Mouse (Mus musculus) embryonic facial prominence, embryonic 12.5 days (tissue): Measurements from ENCODE around the gene Fmo1. TPM values are rescaled to one million over a fixed set of nuclear protein-coding genes. Genes with fewer than 3 reads are reported as not detected.
A peak's percentile ranks its signal among the peaks of the same experiment; 100 is the strongest.

Experiments
- ATAC-seq: fragments of 200-750 bp; cut with Nextera tagmentation; 2 replicates; pipeline ENCODE4 v1.8.0; 2017; ENCODE audit not compliant: insufficient number of reproducible peaks, insufficient read depth, low FRiP score, low TSS enrichment
- H3K27ac ChIP-seq: fragments of 300-500 bp; sonication (generic); 2 replicates; pipeline ENCODE4 v1.5.1; 2016; ENCODE audit warnings: mild to moderate bottlenecking
- H3K27me3 ChIP-seq: fragments of 300-500 bp; sonication (generic); 2 replicates; pipeline ENCODE4 v1.6.1; 2016; ENCODE audit warnings: mild to moderate bottlenecking, moderate library complexity
- H3K36me3 ChIP-seq: fragments of 300-500 bp; sonication (generic); 2 replicates; pipeline ENCODE4 v1.6.1; 2016; ENCODE audit warnings: mild to moderate bottlenecking
- H3K4me1 ChIP-seq: fragments of 300-500 bp; sonication (generic); 2 replicates; pipeline ENCODE4 v1.6.1; 2016
- H3K4me2 ChIP-seq: fragments of 300-500 bp; sonication (generic); replicated peaks from 2 replicates; pipeline ENCODE4 v1.6.1; 2016; ENCODE audit warnings: mild to moderate bottlenecking, moderate library complexity
- H3K4me3 ChIP-seq: fragments of 300-500 bp; sonication (generic); 2 replicates; pipeline ENCODE4 v1.5.1; 2016; ENCODE audit warnings: mild to moderate bottlenecking
- H3K9ac ChIP-seq: fragments of 300-500 bp; sonication (generic); 2 replicates; pipeline ENCODE4 v1.6.1; 2016; ENCODE audit warnings: mild to moderate bottlenecking, moderate library complexity
- H3K9me3 ChIP-seq: fragments of 300-500 bp; sonication (generic); 2 replicates; pipeline ENCODE4 v1.6.1; 2016; ENCODE audit warnings: mild to moderate bottlenecking, moderate library complexity
- whole genome bisulfite sequencing: fragments of 180-500 bp; shearing (Covaris S2); methylation state at CpG from one replicate; pipeline ENCODE4 v1.1.7; 2016; 5-methylcytosine and 5-hydroxymethylcytosine counted together
- polyA plus RNA-seq: library from polyadenylated mRNA; unstranded; fragments of >200 nt; fragmentation: Nextera tagmentation; extraction: Ambion mirVana; gene quantifications from 2 replicates; pipeline ENCODE4 v1.2.1, GENCODE M21; 2016

The Fmo1 gene
- polyA plus RNA-seq, 1 experiment from 2014 or later: 14.8 TPM

DNA sequence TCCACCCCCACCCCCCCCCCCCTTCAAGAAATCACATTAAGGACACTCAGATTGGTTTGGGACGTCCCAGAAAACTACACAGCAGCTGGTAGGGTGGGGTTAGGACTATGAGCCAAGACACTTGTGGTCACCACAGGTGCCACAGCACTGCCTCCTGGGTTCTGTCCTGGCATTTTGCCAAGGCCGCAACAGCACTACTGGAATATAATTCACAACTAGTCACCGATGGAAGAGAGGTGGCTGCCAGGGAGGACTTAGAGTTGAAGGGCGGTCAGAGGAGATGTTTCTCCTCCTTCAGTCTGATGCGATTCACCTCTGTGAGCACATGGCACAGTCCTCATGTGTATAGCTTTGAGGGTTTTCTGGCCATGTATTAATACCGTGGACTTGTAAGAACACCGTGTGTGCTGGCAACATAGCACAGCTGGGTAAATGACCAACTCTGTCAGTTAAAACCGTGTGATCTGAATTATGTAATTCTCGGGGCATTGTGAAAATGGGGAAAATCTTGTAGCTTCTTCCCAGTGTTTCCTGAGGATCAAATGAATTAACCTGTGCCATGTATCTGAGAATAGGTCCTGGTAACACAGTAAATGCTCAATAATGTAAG is 6.3 kb downstream of the Fmo1 start:
- Histone ChIP-seq H3K27me3 (no peaks in the 10 kb centered on the region), H3K27ac (0 out of 2 replicates have a peak overlapping the region, but pooled peaks have one; percentile 78), H3K9me3 (no peaks in the 10 kb centered on the region), H3K9ac (no peak overlapping the region), H3K36me3 (no peaks in the 10 kb centered on the region), H3K4me3 (no peak overlapping the region), H3K4me1 (peaks cover 26% of the 10 kb centered on the region), H3K4me2 (no peak overlapping the region)
- WGBS: 74% methylated on average over 9 of the region's 9 CpGs
- peak; percentile 38 for ATAC-seq

- WGBS: 22% methylated on average over 10 of the region's 10 CpGs
- H3K4me2 ChIP-seq: peak overlapping the region; percentile 27; the same call in 1 of the 2 replicates
- peak; percentile 76 for ATAC-seq
- H3K9ac ChIP-seq: no peak overlapping the region
- no peaks in the 10 kb centered on the region for H3K9me3 ChIP-seq
- no peaks in the 10 kb centered on the region for H3K27me3 ChIP-seq
- H3K4me1 ChIP-seq: peaks cover 26% of the 10 kb centered on the region
- no peaks in the 10 kb centered on the region for H3K36me3 ChIP-seq
- no peak overlapping the region for H3K4me3 ChIP-seq
- H3K27ac ChIP-seq: peak overlapping the region; percentile 78
Observed at GRCm38 (mm10) chr1:162859545-162859976, 6.8 kb downstream of the Fmo1 start.

DNA sequence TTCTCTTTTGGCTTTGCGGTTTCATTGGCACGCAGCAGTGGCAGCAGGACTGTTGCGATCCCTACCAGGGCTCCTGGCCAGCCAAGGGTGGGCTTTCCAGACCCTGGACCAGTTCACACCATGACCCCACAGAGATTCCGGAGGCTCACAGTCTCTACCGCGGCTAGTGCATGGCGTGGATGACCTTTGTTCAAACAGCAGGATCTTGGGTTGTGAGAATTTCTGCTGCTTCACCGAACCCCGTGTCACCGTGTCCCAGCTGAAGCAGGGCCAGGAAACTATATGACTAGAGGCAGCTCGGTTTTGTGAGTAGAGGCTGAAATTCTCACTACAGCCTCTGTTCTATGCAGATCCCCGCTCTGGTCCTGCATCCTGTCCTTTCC is 7.7 kb downstream of the Fmo1 start:
- peaks cover 26% of the 10 kb centered on the region for H3K4me1 ChIP-seq
- H3K4me3 ChIP-seq: no peak overlapping the region
- H3K9me3 ChIP-seq: no peaks in the 10 kb centered on the region
- no peak overlapping the region for H3K9ac ChIP-seq
- no peak for ATAC-seq
- H3K27me3 ChIP-seq: no peaks in the 10 kb centered on the region
- H3K27ac ChIP-seq: peak overlapping the region; percentile 78
- WGBS: 55% methylated on average over 12 of the region's 12 CpGs
- no peaks in the 10 kb centered on the region for H3K36me3 ChIP-seq
- peak overlapping the region; percentile 27; the same call in 1 of the 2 replicates for H3K4me2 ChIP-seq

GRCm38 (mm10) chr1:162857766-162858747 is 8.4 kb downstream of the Fmo1 start:
- peak overlapping the region; percentile 27; the same call in 1 of the 2 replicates for H3K4me2 ChIP-seq
- no peak for ATAC-seq
- WGBS: 41% methylated on average over 18 of the region's 18 CpGs
- H3K9me3 ChIP-seq: no peaks in the 10 kb centered on the region
- H3K27ac ChIP-seq: peak overlapping the region; percentile 78; the same call in 1 of the 2 replicates
- no peaks in the 10 kb centered on the region for H3K27me3 ChIP-seq
- no peak overlapping the region for H3K9ac ChIP-seq
- H3K36me3 ChIP-seq: no peaks in the 10 kb centered on the region
- peaks cover 26% of the 10 kb centered on the region for H3K4me1 ChIP-seq
- H3K4me3 ChIP-seq: no peak overlapping the region

DNA sequence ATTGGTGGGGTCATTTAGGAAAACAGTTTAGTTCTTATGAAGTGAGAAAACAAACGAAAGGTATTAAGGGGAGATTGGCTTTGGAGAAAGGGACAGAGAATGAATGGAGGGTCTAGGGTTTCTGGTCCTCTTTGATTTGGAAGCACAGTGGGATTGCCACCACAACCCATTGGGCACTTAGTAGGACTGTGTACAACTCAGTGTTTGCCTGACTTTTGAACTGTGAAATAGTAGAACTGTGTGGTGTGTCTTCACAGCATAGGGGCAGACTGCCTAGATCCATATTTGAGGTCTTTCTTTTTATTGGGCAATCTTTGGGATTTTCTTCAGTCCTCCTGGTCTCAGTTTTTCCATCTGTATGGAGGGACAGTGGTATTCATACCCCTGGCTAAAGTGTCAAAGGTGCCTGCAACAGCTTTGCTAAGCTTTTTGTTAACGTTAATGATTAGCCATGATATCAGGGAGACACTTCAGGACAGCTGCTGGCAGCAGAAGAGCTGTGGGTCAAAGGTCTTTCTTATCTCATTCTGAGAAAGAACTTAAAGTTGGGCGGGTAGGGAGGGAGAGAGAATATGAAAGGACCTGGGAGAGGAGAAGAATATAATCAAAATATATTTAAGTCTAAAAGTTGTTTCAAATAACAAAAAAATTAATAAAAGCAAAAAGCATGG is 12.5 kb downstream of the Fmo1 start:
- ATAC-seq: no peak
- Histone ChIP-seq H3K4me2 (no peak overlapping the region), H3K9ac (no peak overlapping the region), H3K27me3 (no peaks in the 10 kb centered on the region), H3K27ac (no peak overlapping the region), H3K9me3 (no peaks in the 10 kb centered on the region), H3K36me3 (no peaks in the 10 kb centered on the region), H3K4me1 (peaks cover 8% of the 10 kb centered on the region), H3K4me3 (no peak overlapping the region)
- 64% methylated on average over 3 of the region's 3 CpGs for WGBS

DNA sequence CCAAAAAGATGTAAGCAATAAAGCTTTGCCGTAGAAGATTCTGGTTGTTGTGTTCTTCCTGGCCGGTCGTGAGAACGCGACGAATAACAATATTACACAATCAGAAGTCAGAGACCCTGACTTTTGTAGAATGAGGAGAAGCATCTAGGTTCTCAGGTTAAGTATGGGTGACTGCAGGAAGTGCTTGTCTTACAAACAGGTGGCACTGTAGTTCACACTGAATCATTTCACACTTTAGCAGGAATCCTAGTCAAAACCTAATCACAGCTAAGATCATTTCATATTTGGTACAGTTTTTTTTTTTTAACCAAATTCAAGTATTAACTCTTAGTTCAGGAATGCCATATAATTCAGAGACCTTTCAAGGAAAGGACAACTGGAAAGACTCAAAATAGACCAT is 18.9 kb downstream of the Fmo1 start:
- H3K4me1 ChIP-seq: no peaks in the 10 kb centered on the region
- WGBS: over 99% methylated on average over 6 of the region's 6 CpGs
- no peak overlapping the region for H3K9ac ChIP-seq
- no peak overlapping the region for H3K4me2 ChIP-seq
- no peaks in the 10 kb centered on the region for H3K36me3 ChIP-seq
- H3K27ac ChIP-seq: no peak overlapping the region
- ATAC-seq: no peak
- no peaks in the 10 kb centered on the region for H3K9me3 ChIP-seq
- H3K4me3 ChIP-seq: no peak overlapping the region
- H3K27me3 ChIP-seq: no peaks in the 10 kb centered on the region

DNA sequence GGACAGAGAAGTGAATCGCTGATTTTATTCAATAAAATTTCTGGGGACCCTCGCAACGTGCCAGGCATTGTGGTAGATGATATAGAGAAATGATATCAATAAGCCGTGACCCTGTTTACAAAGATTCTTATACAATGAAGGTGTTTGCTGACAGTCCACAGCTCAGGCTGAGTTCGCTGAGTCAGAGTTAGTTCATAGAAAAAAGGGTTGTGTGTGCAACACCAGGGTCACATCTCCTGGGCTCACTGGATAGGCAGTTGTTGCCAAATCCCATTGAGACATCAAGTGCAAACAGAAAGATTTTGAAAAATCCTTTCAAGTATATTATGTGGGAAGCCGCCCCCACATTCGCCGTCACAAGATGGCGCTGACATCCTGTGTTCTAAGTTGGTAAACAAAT is 26.2 kb downstream of the Fmo1 start:
- WGBS: 95% methylated on average over 9 of the region's 9 CpGs
- ATAC-seq: no peak
- H3K4me1 ChIP-seq: no peaks in the 10 kb centered on the region

GRCm38 (mm10) chr1:162838976-162839375 is 27.4 kb downstream of the Fmo1 start:
- no peaks in the 10 kb centered on the region for H3K27me3 ChIP-seq
- WGBS: 92% methylated on average over 6 of the region's 6 CpGs
- H3K36me3 ChIP-seq: no peaks in the 10 kb centered on the region
- H3K9me3 ChIP-seq: no peaks in the 10 kb centered on the region
- no peak overlapping the region for H3K4me2 ChIP-seq
- no peak overlapping the region for H3K27ac ChIP-seq
- ATAC-seq: no peak
- H3K9ac ChIP-seq: no peak overlapping the region
- H3K4me3 ChIP-seq: no peak overlapping the region
- no peaks in the 10 kb centered on the region for H3K4me1 ChIP-seq

More for the DNA sequence above, 26.2 kb downstream of the Fmo1 start:
- Histone ChIP-seq H3K4me2 (no peak overlapping the region), H3K27me3 (no peaks in the 10 kb centered on the region), H3K27ac (no peak overlapping the region), H3K9ac (no peak overlapping the region), H3K9me3 (no peaks in the 10 kb centered on the region), H3K36me3 (no peaks in the 10 kb centered on the region), H3K4me3 (no peak overlapping the region)

DNA sequence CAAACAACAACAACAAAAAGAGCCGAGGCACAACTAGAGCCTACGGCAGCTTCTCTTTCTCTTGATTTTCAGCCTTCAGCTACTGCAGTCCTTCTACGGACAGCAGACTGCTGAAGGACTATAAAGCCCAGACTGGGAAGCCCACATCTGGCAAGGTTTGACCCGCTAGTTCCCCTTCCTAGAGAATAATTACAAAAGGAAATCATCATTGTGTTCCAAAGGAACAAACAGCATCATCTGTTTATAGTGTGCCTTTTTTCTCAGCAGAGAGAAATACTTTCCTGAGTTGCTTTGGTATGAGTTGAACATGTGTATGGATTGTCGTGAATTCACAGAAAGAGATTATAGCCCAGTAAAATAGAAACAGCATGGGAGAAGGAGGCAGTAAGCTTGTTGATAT is 32.1 kb downstream of the Fmo1 start:
- 63% methylated on average over 5 of the region's 5 CpGs for WGBS
- Histone ChIP-seq H3K4me3 (no peak overlapping the region), H3K27ac (no peak overlapping the region), H3K9me3 (no peaks in the 10 kb centered on the region), H3K4me2 (no peak overlapping the region), H3K4me1 (no peaks in the 10 kb centered on the region; the same call in 1 of the 2 replicates), H3K36me3 (no peaks in the 10 kb centered on the region), H3K27me3 (no peaks in the 10 kb centered on the region), H3K9ac (no peak overlapping the region)
- ATAC-seq: no peak

GRCm38 (mm10) chr1:162832574-162832953 is 33.8 kb downstream of the Fmo1 start:
- peak overlapping the region; percentile 5; the same call in 1 of the 2 replicates for H3K4me2 ChIP-seq
- no peak overlapping the region for H3K27ac ChIP-seq
- no peaks in the 10 kb centered on the region for H3K27me3 ChIP-seq
- no peak overlapping the region for H3K9ac ChIP-seq
- H3K9me3 ChIP-seq: no peaks in the 10 kb centered on the region
- no peak for ATAC-seq
- 44% methylated on average over 5 of the region's 5 CpGs for WGBS
- no peaks in the 10 kb centered on the region; the same call in 1 of the 2 replicates for H3K4me1 ChIP-seq
- no peaks in the 10 kb centered on the region for H3K36me3 ChIP-seq
- no peak overlapping the region for H3K4me3 ChIP-seq

DNA sequence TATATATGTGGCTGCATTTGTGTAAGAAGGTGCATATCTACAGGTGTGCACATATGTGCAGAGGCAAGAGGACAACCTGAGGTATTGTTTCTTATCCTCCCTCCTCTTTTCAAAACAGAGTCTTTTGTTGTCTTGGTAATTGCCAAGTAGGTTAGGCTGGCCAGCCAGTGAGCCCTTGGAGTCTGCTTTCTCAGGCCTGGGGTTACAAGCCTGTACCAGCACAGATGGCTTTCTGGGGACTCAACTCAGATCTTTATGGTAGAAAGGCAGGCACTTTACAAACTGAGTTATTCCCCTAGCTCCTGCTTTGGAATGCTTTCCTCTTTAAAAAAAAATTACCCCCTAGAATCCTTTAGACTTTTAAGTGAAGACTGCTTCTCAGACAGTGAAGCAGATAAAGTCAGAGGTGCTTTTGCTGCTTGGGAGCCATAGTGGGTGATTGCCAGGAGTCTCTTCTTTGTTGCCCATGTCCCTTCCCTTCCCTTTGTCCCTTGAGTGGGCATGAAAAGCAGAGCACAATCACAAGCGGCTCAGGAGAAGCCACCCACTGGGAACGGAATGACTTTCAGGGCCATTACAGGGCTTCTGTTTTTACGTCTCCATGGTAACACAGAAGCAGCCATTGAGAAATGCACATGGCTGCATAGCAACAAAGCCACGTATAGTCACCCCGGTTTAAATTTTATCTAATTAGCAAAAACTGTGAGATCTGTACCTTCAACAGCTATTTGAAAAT is 34.4 kb downstream of the Fmo1 start:
- H3K27me3 ChIP-seq: no peaks in the 10 kb centered on the region
- peak; percentile 56; the same call in 1 of the 2 replicates for ATAC-seq
- peak overlapping the region; percentile 5; the same call in 1 of the 2 replicates for H3K4me2 ChIP-seq
- no peaks in the 10 kb centered on the region; the same call in 1 of the 2 replicates for H3K4me1 ChIP-seq
- no peak overlapping the region for H3K4me3 ChIP-seq
- no peak overlapping the region for H3K27ac ChIP-seq
- no peaks in the 10 kb centered on the region for H3K9me3 ChIP-seq
- WGBS: 8% methylated on average over 5 of the region's 5 CpGs
- no peaks in the 10 kb centered on the region for H3K36me3 ChIP-seq
- H3K9ac ChIP-seq: no peak overlapping the region
